Mouse (Mus musculus): ENCODE measurements at regions not wholly inside any gene's neighbourhood (a gene's known extent, or its start where the extent isn't known, plus 50 kb on each side); places are given as distances from the start of the nearest gene placed in this dataset.

GRCm38 (mm10) chr2:3957491-3957890, 60.0 kb upstream of the Frmd4a start:
- H3K4me3 ChIP-seq = no peak overlapping the region
- no peaks in the 10 kb centered on the region for H3K36me3 ChIP-seq (replicated peaks)
- H3K9me3 ChIP-seq = no peaks in the 10 kb centered on the region
- H3K4me1 ChIP-seq = peaks cover 9% of the 10 kb centered on the region
- H3K27me3 ChIP-seq (ENCODE audit: poor library complexity, severe bottlenecking) = 0 out of 2 replicates have a peak, but pooled peaks cover 8% of the 10 kb centered on the region
- H3K27ac ChIP-seq = no peak overlapping the region
- DNase-seq (ENCODE audit: extremely low spot score, low spot score) = no peak

- 0 out of 2 replicates have a peak, but pooled peaks cover 8% of the 10 kb centered on the region for H3K27me3 ChIP-seq (ENCODE audit: poor library complexity, severe bottlenecking)
- no peaks in the 10 kb centered on the region for H3K9me3 ChIP-seq
- no peak overlapping the region for H3K27ac ChIP-seq
- H3K4me3 ChIP-seq = peak overlapping the region; percentile 24
- 22% methylated on average over 12 of the region's 12 CpGs for WGBS
- peak; percentile 23 for DNase-seq (ENCODE audit: extremely low spot score, low spot score)
- peaks cover 9% of the 10 kb centered on the region for H3K4me1 ChIP-seq
- no peaks in the 10 kb centered on the region for H3K36me3 ChIP-seq (replicated peaks)
Measured at GRCm38 (mm10) chr2:3958065-3958641, 59.4 kb upstream of the Frmd4a start.

- WGBS = 87% methylated on average over 4 of the region's 4 CpGs
Measured at GRCm38 (mm10) chr2:3958711-3959110, 58.8 kb upstream of the Frmd4a start.

GRCm38 (mm10) chr2:3959181-3959580, 58.3 kb upstream of the Frmd4a start:
- no peak overlapping the region for H3K27ac ChIP-seq
- 100% methylated on average over 1 of the region's 1 CpGs for WGBS
- H3K36me3 ChIP-seq (replicated peaks) = no peaks in the 10 kb centered on the region
- H3K27me3 ChIP-seq (ENCODE audit: poor library complexity, severe bottlenecking) = 0 out of 2 replicates have a peak, but pooled peaks cover 8% of the 10 kb centered on the region
- H3K4me3 ChIP-seq = no peak overlapping the region
- no peak for DNase-seq (ENCODE audit: extremely low spot score, low spot score)
- H3K9me3 ChIP-seq = no peaks in the 10 kb centered on the region
- H3K4me1 ChIP-seq = peaks cover 9% of the 10 kb centered on the region

More at GRCm38 (mm10) chr2:3958711-3959110, 58.8 kb upstream of the Frmd4a start:
- Histone ChIP-seq H3K36me3 (replicated peaks) (no peaks in the 10 kb centered on the region), H3K4me3 (no peak overlapping the region), H3K27me3 (ENCODE audit: poor library complexity, severe bottlenecking) (0 out of 2 replicates have a peak, but pooled peaks cover 8% of the 10 kb centered on the region), H3K9me3 (no peaks in the 10 kb centered on the region), H3K4me1 (peaks cover 9% of the 10 kb centered on the region), H3K27ac (no peak overlapping the region)
- DNase-seq (ENCODE audit: extremely low spot score, low spot score) = no peak

- Histone ChIP-seq H3K4me3 (no peak overlapping the region), H3K9me3 (no peaks in the 10 kb centered on the region), H3K27me3 (ENCODE audit: poor library complexity, severe bottlenecking) (0 out of 2 replicates have a peak, but pooled peaks cover 8% of the 10 kb centered on the region), H3K36me3 (replicated peaks) (no peaks in the 10 kb centered on the region), H3K4me1 (peaks cover 9% of the 10 kb centered on the region), H3K27ac (no peak overlapping the region)
- 85% methylated on average over 5 of the region's 5 CpGs for WGBS
- no peak for DNase-seq (ENCODE audit: extremely low spot score, low spot score)
Measured at GRCm38 (mm10) chr2:3960213-3960612, 57.3 kb upstream of the Frmd4a start.

- Histone ChIP-seq H3K27ac (no peak overlapping the region), H3K4me1 (no peaks in the 10 kb centered on the region), H3K4me3 (no peak overlapping the region), H3K9me3 (no peaks in the 10 kb centered on the region), H3K27me3 (ENCODE audit: poor library complexity, severe bottlenecking) (no peaks in the 10 kb centered on the region), H3K36me3 (replicated peaks) (no peaks in the 10 kb centered on the region)
- 88% methylated on average over 4 of the region's 4 CpGs for WGBS
- no peak for DNase-seq (ENCODE audit: extremely low spot score, low spot score)
Measured at GRCm38 (mm10) chr2:3964351-3964750, 53.2 kb upstream of the Frmd4a start.

Measured in forebrain, embryonic 10.5 days (tissue).